Mouse (Mus musculus) brain, embryonic 14.5 days (tissue): ENCODE measurements at regions not wholly inside any gene's neighbourhood (a gene's known extent, or its start where the extent isn't known, plus 50 kb on each side); places are given as distances from the start of the nearest gene placed in this dataset.

Experiments
- CTCF ChIP-seq: fragments of 200-500 bp; IDR thresholded peaks from 2 replicates; pipeline ENCODE4 v1.5.1; 2012; ENCODE audit warnings: inconsistent platforms, mild to moderate bottlenecking, moderate library complexity, borderline replicate concordance; ENCODE audit not compliant: insufficient read depth, insufficient read length; ENCODE audit errors: extremely low read depth
- POLR2A ChIP-seq: fragments of 200-500 bp; IDR thresholded peaks from 2 replicates; pipeline ENCODE4 v1.6.1; 2012; ENCODE audit warnings: mild to moderate bottlenecking, inconsistent platforms, borderline replicate concordance; ENCODE audit not compliant: poor library complexity, insufficient read depth, insufficient read length, severe bottlenecking; ENCODE audit errors: extremely low read depth

DNA sequence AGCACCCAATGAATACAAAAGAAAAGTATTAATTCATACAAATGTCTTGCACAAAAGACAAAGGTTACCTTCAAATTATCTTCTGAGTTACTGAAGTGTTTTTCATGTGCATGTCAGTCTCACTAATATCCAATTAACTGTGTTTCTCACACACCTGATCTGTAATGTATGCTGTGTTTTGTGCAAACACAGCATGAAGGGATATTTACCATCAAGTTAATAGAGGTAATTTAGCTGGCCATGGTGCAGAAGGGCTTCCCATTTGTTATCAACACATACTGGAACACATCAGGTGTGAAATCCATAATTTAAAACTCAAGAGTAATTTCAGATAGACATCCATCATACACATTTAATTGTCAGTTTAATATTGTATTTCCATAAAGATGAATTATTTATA is 178.2 kb upstream of the Klhl1 start:
- TF ChIP-seq CTCF (no peak), POLR2A (no peak)
